Mouse (Mus musculus): ENCODE measurements at regions not wholly inside any gene's neighbourhood (a gene's known extent, or its start where the extent isn't known, plus 50 kb on each side); places are given as distances from the start of the nearest gene placed in this dataset.

- TF ChIP-seq CTCF (IDR thresholded peaks at IDR 0.05; ENCODE audit: extremely low read depth, insufficient read depth, insufficient read length, insufficient replicate concordance) (no peak), POLR2A (IDR thresholded peaks at IDR 0.05; ENCODE audit: low read depth, low read length) (no peak)
These were observed 93.8 kb upstream of the Wdpcp start for GRCm38 (mm10) chr11:21478191-21478590.

All from spleen, adult 2 months (tissue).